Mouse (Mus musculus): ENCODE results near the gene Zdhhc18.
"Not testable (repeated sequence)": the region's sequence is repeated elsewhere in the genome, so short reads cannot be mapped to it uniquely, and the experiment has no call there.

Gene Zdhhc18

DNA sequence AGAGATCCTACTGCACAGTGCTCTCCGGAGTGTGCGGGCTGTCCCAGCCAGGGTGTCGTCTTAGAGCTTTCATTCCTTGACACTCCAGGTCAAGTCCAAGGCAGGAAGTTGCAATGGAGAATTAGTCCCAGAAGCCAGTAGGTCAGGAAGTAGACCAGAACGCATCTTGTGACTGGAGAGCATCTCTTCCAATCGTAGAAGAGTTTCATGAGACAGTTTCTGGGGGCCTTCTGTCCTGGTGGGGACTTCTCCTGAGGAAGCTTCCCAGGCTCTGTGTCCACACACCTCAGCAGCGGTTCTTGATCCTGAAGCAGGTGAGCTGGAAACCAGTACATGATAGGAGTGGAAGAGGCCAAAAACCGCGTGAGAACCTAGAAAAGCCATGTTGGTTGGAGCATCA lies 12.5 kb upstream of the Zdhhc18 start:
- no peak for DNase-seq

- no peak for DNase-seq
These were observed 10.5 kb upstream of the Zdhhc18 start for GRCm38 (mm10) chr4:133660193-133661155.

DNA sequence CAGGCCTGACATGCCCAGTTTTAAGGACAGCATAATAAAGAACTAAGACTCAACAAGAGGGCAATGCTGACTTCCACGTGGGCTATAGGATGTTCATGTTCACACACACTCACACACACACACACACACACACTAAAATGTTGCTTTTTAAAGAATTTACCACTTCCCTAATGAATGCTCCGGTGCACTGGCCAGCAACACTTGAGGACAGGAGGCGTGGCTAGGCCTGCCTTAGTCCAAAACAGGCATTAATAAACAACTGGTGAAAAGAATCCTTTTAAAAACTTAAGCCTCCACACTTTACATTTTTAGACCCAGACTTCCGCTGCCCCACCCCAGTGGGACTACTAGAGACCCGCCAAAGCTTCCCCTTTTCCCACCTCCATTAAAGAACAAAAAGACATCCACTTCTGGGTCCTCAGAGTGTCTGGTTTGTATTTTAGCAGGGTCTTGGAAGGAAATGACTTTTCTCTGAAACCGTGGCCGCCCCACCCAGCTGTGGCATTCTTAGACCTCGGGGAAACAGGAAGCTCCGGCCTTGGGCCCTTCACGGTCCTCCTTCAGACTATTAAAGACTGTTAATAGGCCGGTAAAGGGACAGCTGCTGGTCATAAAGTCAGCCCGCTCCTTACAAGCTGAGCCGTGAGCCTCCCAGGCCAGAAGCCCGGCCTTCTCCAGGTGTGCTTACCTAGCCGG lies 9.7 kb upstream of the Zdhhc18 start:
- peak; percentile 47 for DNase-seq

DNA sequence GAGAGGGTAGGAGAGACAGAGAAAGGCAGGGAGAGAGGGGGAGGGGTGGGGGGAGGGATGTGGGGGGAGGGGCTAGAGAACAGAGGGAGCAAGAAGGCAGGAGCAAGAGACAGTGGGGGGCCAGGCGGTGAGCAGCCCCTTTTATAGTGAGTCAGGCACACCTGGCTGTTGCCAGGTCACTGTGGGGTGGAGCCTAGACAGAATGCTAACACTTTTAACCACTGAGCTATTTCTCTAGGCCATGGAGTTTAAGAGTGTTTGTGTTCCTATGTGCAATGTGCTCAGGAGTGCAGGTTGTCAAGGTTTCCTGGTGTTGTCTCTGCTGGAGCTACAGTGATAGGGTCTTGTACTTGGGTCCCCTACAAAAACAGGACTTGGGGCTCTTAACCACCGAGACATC lies 8.8 kb upstream of the Zdhhc18 start:
- DNase-seq, result no peak

GRCm38 (mm10) chr4:133657829-133658458 lies 8.0 kb upstream of the Zdhhc18 start:
- no peak for DNase-seq

DNA sequence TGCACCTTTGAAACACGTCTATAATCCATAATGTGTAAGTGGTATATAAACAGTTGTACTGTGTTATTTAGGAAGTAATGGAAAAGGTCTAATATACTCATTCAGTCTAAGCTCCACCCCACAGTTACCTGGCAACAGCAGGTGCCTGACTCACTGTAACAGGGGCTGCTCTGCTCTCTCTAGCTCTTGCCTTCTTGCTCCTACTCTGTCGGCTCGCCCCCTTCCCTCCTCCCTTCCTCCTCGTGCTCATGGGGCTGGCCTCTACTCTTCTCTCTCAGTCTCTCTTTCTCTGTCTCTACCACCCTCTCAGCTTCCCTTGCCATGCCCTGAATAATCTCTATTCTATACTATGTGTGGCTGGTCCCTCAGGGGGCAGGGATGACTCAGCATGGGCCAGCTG lies 7.0 kb upstream of the Zdhhc18 start:
- no peak for DNase-seq

- DNase-seq, result no peak
These were observed 6.3 kb upstream of the Zdhhc18 start for GRCm38 (mm10) chr4:133656294-133656693.

GRCm38 (mm10) chr4:133654070-133654469 lies 4.1 kb upstream of the Zdhhc18 start:
- not testable (repeated sequence) for DNase-seq

- no peak for DNase-seq
These were observed 2.8 kb upstream of the Zdhhc18 start for GRCm38 (mm10) chr4:133652746-133653145.

- no peak for DNase-seq
These were observed 2.0 kb upstream of the Zdhhc18 start for GRCm38 (mm10) chr4:133651986-133652385.

DNA sequence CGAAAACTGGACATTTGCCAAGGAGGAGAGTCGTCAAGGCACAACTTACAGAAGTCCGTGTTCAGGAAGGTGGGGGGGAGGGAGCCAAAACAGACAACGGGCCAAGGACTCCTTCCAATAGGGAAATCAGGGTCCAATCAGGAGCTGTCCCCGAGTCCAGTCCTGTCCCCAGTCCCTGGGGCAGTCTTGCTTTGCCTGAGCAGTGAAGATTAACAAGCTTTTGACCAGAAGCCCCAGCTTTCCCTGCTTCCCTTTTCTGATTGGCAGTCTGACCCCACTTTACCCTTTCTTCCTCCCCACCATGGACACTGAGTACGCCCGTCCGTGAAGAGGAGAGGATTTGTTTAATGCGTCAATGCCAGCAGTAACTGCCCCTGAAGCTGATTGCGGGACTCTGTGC lies 1.5 kb upstream of the Zdhhc18 start:
- DNase-seq, result no peak

GRCm38 (mm10) chr4:133649464-133649863 lies 490 bp downstream of the Zdhhc18 start:
- DNase-seq, result not testable (repeated sequence)

DNA sequence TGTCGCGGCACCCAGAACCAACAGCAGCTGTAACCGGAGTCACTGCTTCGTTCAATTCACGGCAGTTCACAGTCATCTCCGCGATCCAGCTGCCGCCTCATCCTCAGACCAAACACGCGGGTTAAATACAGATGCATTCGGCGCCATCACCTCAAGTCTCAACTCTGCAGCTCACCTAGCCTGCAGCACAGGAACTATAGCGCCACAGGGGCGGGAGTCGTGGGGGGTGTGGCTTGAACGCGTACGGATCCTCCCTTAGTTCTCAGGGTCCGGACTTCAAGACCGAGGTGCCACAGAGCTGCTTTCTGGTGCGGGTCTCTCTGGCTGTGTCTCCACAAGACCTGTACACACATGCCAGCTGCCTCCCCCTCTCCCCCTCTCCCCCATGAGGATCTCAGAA lies 4.3 kb downstream of the Zdhhc18 start:
- no peak for DNase-seq

GRCm38 (mm10) chr4:133645195-133645594 lies 4.8 kb downstream of the Zdhhc18 start:
- no peak for DNase-seq

- no peak for DNase-seq
These were observed 15.9 kb downstream of the Zdhhc18 start for GRCm38 (mm10) chr4:133634043-133634410.

DNA sequence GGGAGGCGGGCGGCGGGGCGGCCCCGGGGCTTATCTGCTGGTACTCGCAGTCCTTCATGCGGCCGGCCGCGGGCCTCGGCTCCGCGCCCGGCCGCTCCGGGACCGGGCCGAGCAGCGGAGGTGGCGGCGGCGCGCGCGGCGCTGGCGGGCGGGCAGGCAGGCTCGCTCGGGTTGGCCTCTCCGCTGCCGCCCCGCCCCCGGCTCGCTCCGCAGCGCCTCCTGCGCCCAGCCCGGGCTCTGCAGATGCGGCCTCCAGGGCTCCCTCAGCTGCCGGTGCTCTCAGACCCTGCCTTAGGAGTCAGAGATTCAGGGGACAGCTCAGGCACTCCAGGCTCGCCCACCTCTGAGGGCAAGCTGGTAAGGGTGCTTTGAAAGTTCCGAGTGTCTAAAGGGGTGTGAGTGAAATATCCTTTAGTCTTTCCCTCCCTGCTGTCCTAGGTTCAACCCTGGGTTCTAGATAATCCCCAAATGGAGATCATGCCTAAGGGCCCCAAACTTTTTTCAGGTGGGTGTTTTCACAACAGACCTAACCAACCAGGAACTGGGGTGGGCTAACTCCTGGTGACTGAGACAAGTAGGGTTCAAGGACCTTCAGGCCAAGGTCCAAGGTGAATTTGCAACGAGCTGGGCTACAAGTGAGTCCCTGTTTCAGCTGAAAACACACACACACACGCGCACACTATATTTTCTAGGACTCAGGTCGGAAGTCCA lies 16.5 kb downstream of the Zdhhc18 start:
- DNase-seq, result peak; percentile 87

GRCm38 (mm10) chr4:133632483-133633327 lies 17.2 kb downstream of the Zdhhc18 start:
- no peak for DNase-seq

- DNase-seq, result no peak
These were observed 18.1 kb downstream of the Zdhhc18 start for GRCm38 (mm10) chr4:133631769-133632411.

- DNase-seq, result no peak
These were observed 18.7 kb downstream of the Zdhhc18 start for GRCm38 (mm10) chr4:133631071-133631768.

DNA sequence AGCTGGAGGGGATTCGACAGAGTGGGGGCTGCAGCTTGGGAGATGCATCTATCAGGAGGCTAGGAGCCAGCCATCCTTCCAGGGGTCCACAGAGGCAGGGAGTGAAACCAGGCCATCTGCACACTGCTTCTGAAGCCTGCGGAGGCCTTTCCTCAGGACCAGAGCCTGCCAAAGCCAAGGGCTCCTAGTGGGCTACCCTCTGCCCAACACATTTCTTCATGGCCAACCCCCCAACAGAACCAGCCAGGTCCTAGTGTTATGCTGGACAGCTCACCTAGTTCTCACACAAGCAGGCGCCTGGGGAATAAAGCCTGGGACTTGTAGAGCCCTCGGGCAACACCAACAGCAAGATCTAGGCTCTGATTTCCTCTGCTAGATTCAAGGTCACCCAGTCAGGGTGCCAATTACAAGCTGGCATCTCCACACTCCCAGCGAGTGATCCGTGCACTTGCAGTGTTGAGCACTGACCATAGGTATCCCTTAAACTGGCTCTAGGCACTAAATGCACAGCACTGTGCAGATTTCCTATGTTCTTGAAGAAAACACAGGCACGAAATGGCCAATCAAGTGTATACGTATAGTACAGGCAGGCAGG lies 19.5 kb downstream of the Zdhhc18 start:
- DNase-seq, result no peak
